Mouse (Mus musculus): ENCODE measurements at regions not wholly inside any gene's neighbourhood (a gene's known extent, or its start where the extent isn't known, plus 50 kb on each side); places are given as distances from the start of the nearest gene placed in this dataset.

GRCm38 (mm10) chr12:110165462-110165861 lies 113.4 kb upstream of the Dio3 start:
- Histone ChIP-seq H3K4me1 (ENCODE audit: control insufficient read depth, insufficient read depth, low read length) (no peaks in the 10 kb centered on the region), H3K27ac (ENCODE audit: insufficient read depth, low read length) (no peak overlapping the region), H3K4me3 (ENCODE audit: insufficient read depth, low read length) (no peak overlapping the region)
- TF ChIP-seq POLR2A (IDR thresholded peaks at IDR 0.05; ENCODE audit: extremely low read depth, insufficient read depth, low read length) = no peak
- no peak for TF ChIP-seq CTCF (IDR thresholded peaks at IDR 0.05; ENCODE audit: extremely low read depth, insufficient read depth, low read length)

DNA sequence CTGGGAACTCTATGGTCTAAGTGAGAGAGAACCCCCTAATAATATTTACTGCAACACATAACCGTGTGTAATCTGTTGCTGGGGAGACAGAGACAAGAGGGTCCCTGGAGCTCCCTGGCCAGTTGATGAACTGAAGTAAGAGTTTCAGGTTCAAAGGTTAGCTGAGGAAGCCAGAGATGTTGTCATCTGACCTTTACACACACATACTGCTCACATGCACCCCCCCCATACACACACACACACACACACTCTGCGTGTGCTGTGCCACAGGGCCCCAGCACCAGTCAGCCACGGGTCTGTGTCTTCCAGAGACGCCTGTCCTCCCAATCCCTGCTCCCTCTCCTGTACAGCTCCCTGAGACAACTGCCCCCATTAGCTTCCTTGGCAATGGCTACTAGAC lies 110.5 kb upstream of the Dio3 start:
- Histone ChIP-seq H3K4me1 (ENCODE audit: control insufficient read depth, insufficient read depth, low read length) (no peaks in the 10 kb centered on the region), H3K27ac (ENCODE audit: insufficient read depth, low read length) (no peak overlapping the region), H3K4me3 (ENCODE audit: insufficient read depth, low read length) (no peak overlapping the region)
- no peak for TF ChIP-seq POLR2A (IDR thresholded peaks at IDR 0.05; ENCODE audit: extremely low read depth, insufficient read depth, low read length)
- TF ChIP-seq CTCF (IDR thresholded peaks at IDR 0.05; ENCODE audit: extremely low read depth, insufficient read depth, low read length) = no peak

- TF ChIP-seq POLR2A (IDR thresholded peaks at IDR 0.05; ENCODE audit: extremely low read depth, insufficient read depth, low read length) (no peak), CTCF (IDR thresholded peaks at IDR 0.05; ENCODE audit: extremely low read depth, insufficient read depth, low read length) (no peak)
- Histone ChIP-seq H3K4me1 (ENCODE audit: control insufficient read depth, insufficient read depth, low read length) (no peaks in the 10 kb centered on the region), H3K27ac (ENCODE audit: insufficient read depth, low read length) (no peak overlapping the region), H3K4me3 (ENCODE audit: insufficient read depth, low read length) (no peak overlapping the region)
These were observed 109.6 kb upstream of the Dio3 start for GRCm38 (mm10) chr12:110169261-110169660.

GRCm38 (mm10) chr12:110170496-110170895 lies 108.4 kb upstream of the Dio3 start:
- H3K4me1 ChIP-seq (ENCODE audit: control insufficient read depth, insufficient read depth, low read length) = no peaks in the 10 kb centered on the region
- TF ChIP-seq CTCF (IDR thresholded peaks at IDR 0.05; ENCODE audit: extremely low read depth, insufficient read depth, low read length) (no peak), POLR2A (IDR thresholded peaks at IDR 0.05; ENCODE audit: extremely low read depth, insufficient read depth, low read length) (no peak)
- H3K27ac ChIP-seq (ENCODE audit: insufficient read depth, low read length) = no peak overlapping the region
- no peak overlapping the region for H3K4me3 ChIP-seq (ENCODE audit: insufficient read depth, low read length)

DNA sequence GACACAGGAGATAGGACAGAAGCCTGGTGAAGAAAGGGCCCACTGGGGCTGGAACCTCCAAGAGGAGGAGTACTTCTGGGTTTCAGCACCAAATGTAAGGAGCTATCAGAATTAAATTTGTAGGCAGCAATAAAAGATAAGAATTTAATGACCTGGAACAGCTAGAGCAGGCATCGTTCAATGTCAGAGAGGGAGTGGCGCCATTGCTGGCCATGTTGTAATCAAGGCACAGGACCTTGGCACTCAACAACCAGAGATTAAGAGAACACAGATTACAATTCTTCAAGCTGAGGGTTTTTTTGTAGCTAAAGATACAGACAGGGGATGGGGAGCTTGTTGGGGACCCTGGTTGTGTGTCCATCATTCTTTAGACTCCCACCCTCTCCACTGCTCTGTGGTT lies 101.0 kb upstream of the Dio3 start:
- Histone ChIP-seq H3K4me3 (ENCODE audit: insufficient read depth, low read length) (no peak overlapping the region), H3K27ac (ENCODE audit: insufficient read depth, low read length) (no peak overlapping the region), H3K4me1 (ENCODE audit: control insufficient read depth, insufficient read depth, low read length) (no peaks in the 10 kb centered on the region)
- TF ChIP-seq POLR2A (IDR thresholded peaks at IDR 0.05; ENCODE audit: extremely low read depth, insufficient read depth, low read length) (no peak), CTCF (IDR thresholded peaks at IDR 0.05; ENCODE audit: extremely low read depth, insufficient read depth, low read length) (no peak)

DNA sequence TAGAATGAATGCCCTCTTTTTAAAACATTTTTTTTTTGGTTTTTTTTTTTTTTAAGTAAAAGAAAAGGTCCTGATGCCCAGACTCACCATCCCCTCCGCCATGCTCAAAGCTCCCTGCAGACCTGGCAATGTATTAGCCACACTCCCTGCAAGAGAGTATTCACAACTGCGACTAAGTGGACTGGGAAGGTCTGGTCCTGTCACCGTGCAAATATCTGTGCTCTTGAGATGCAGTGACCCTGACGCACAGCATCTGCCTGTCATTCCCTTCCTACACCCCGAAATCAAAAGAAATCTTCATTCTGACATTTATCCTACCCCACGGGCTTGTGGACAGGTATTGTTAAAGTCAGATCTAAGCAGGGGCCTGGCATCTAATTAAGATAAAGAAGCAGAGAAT lies 95.4 kb upstream of the Dio3 start:
- TF ChIP-seq POLR2A (IDR thresholded peaks at IDR 0.05; ENCODE audit: extremely low read depth, insufficient read depth, low read length) (no peak), CTCF (IDR thresholded peaks at IDR 0.05; ENCODE audit: extremely low read depth, insufficient read depth, low read length) (no peak)
- Histone ChIP-seq H3K4me3 (ENCODE audit: insufficient read depth, low read length) (no peak overlapping the region), H3K4me1 (ENCODE audit: control insufficient read depth, insufficient read depth, low read length) (no peaks in the 10 kb centered on the region), H3K27ac (ENCODE audit: insufficient read depth, low read length) (no peak overlapping the region)

GRCm38 (mm10) chr12:110185399-110185798 lies 93.5 kb upstream of the Dio3 start:
- Histone ChIP-seq H3K4me1 (ENCODE audit: control insufficient read depth, insufficient read depth, low read length) (no peaks in the 10 kb centered on the region), H3K4me3 (ENCODE audit: insufficient read depth, low read length) (no peak overlapping the region), H3K27ac (ENCODE audit: insufficient read depth, low read length) (no peak overlapping the region)
- TF ChIP-seq CTCF (IDR thresholded peaks at IDR 0.05; ENCODE audit: extremely low read depth, insufficient read depth, low read length) (no peak), POLR2A (IDR thresholded peaks at IDR 0.05; ENCODE audit: extremely low read depth, insufficient read depth, low read length) (no peak)

DNA sequence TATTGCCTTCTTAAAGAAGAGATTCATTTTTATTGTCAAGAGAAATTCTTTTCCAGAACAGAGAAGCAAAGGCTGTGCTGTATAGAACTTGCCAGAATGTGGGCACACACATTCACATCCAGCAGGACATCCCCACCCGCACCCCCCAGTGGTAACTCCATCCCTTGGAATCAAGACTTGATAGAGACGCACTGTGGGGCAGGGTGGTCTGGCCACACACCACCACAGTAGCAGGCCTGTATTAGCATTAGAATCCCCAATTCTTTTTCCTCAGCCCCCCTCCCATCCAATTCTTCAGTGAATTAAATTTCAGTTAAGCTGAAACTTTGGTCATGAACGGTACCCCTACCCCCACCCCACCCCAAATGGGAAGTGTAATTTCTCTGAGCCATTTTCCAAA lies 92.5 kb upstream of the Dio3 start:
- H3K4me3 ChIP-seq (ENCODE audit: insufficient read depth, low read length) = no peak overlapping the region
- TF ChIP-seq POLR2A (IDR thresholded peaks at IDR 0.05; ENCODE audit: extremely low read depth, insufficient read depth, low read length) (no peak), CTCF (IDR thresholded peaks at IDR 0.05; ENCODE audit: extremely low read depth, insufficient read depth, low read length) (no peak)
- no peaks in the 10 kb centered on the region for H3K4me1 ChIP-seq (ENCODE audit: control insufficient read depth, insufficient read depth, low read length)
- H3K27ac ChIP-seq (ENCODE audit: insufficient read depth, low read length) = no peak overlapping the region

- no peak for TF ChIP-seq CTCF (IDR thresholded peaks at IDR 0.05; ENCODE audit: extremely low read depth, insufficient read depth, low read length)
- TF ChIP-seq POLR2A (IDR thresholded peaks at IDR 0.05; ENCODE audit: extremely low read depth, insufficient read depth, low read length) = no peak
- no peak overlapping the region for H3K4me3 ChIP-seq (ENCODE audit: insufficient read depth, low read length)
- no peak overlapping the region for H3K27ac ChIP-seq (ENCODE audit: insufficient read depth, low read length)
- H3K4me1 ChIP-seq (ENCODE audit: control insufficient read depth, insufficient read depth, low read length) = no peaks in the 10 kb centered on the region
These were observed 92.0 kb upstream of the Dio3 start for GRCm38 (mm10) chr12:110186911-110187245.

DNA sequence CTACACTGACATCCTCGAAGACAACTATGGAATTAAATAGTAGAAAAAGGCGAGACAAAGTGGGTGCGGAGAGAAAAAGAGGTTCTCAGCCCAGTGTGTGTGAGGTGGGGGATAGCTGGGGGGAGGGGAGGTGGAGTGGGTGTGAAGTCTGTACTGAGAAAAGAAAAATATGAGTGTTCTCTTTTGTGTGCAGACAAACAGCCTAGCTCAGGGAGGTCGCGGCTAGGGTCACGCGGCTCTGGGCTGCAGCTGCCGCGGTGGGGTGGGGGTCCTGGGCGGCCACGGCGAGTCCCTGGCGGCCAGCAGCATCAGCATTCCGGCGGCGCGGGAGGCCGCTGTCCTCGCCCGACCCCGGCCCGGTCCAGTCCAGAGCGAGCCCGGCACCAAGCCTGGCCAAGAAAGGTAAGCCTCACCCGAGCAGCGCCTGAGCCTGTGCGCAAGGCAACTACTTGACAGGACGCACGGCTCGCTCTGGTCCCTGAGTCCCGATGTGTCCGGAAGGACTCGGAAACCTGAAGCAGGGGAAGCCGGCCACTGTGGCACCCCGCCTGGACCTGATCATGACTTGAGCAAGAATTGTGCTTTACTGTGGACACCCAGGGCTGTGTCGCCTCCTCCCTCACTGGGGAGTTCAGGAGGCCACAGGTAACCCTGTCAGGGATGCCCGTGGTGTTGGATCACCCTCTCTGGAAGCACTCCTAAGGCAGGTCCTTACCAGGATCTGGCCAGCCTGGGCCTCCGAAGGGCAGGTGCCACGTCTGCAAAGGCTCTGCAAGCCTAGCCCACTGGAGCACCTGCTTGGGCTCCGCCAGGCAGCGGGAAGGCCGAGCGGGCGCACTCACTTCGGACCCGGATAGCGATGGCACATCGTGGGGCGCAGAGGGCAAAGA lies 91.4 kb upstream of the Dio3 start:
- Histone ChIP-seq H3K4me3 (ENCODE audit: insufficient read depth, low read length) (no peak overlapping the region), H3K27ac (ENCODE audit: insufficient read depth, low read length) (no peak overlapping the region), H3K4me1 (ENCODE audit: control insufficient read depth, insufficient read depth, low read length) (no peaks in the 10 kb centered on the region)
- no peak for TF ChIP-seq POLR2A (IDR thresholded peaks at IDR 0.05; ENCODE audit: extremely low read depth, insufficient read depth, low read length)
- TF ChIP-seq CTCF (IDR thresholded peaks at IDR 0.05; ENCODE audit: extremely low read depth, insufficient read depth, low read length) = no peak

Data from cortical plate, adult 2 months (tissue).